8 mouse cellular contexts compared by ENCODE assay signal in the genomic region with DNA sequence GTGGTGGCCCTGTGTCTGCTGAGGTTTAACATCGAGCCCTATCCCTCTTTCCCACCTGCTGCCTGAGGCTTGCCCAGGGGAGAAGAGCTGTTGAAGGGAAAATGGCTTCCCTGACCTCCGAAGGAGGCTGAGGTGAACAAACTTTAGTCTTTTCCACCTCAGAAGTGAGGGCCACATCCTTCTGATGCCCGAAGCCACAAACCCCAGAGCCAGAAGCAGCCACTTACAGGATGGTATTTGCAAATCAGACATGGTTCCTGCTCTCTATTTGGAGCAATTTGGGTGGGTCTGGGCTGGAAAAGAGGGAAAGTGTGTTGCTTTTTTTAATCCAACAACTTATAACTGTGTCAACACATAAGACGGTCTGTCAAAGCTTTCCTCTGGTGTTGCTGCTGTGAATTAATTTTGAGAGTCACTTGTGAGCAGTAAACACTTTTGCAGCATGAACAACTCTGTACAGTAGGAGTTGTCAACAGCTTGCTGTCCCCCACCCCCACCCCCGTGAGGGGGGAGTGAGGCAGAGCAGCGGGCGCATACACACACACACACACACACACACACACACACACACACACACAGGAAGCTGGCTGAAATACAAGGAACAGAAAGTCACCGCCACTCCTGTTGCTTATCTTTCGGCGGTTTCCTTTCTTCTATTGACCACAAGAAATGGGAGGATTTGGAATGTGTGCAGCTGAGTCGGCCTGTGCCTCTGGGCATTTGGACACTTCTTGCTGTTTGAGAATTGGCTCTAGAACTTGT.
DNase-seq lines count a peak whose midpoint lies in the region; ATAC-seq and TF ChIP-seq lines count a peak whose summit lies in the region.

No protein-coding gene starts in this region.

- peak overlapping the region; percentile 53 for H3K27ac ChIP-seq in gastrocnemius, adult 2 months
- peak overlapping the region; percentile 52; the same call in 1 of the 2 replicates for H3K27ac ChIP-seq in intestine, embryonic 16.5 days (ENCODE audit: low read length)

- TF ChIP-seq POLR2A in lung, adult 2 months (IDR thresholded peaks at IDR 0.05; ENCODE audit: borderline replicate concordance, extremely low read depth, low read depth, low read length) = no peak

- H3K4me3 ChIP-seq in gastrocnemius, adult 2 months = peak overlapping the region; percentile 19; the same call in 1 of the 2 replicates
- H3K4me3 ChIP-seq in intestine, embryonic 16.5 days (ENCODE audit: low read length) = no peak overlapping the region
- H3K4me3 ChIP-seq in lung, adult 2 months (replicated peaks; ENCODE audit: extremely low read depth, low read depth, low read length) = no peak overlapping the region

- H3K4me2 ChIP-seq in intestine, embryonic 16.5 days (ENCODE audit: low read depth, low read length) = no peak overlapping the region

- peak; percentile 60 for DNase-seq in left cerebral cortex, postnatal 4 days
- no peak for DNase-seq in left cerebral cortex, adult 18-20 months (ENCODE audit: low spot score in 2 of 2)
- peak; percentile 44 for DNase-seq in gastrocnemius, adult 2 months
- DNase-seq in lung, adult 2 months = peak; percentile 66
- DNase-seq in splenic B cell, adult 2 months (ENCODE audit: low read depth, low spot score) = peak; percentile 67
- no peak for DNase-seq in cerebellum, adult 9-10 months

- no peaks in the 10 kb centered on the region for H3K9me3 ChIP-seq in intestine, embryonic 16.5 days (ENCODE audit: control insufficient read depth, low read length)

- no peak for TF ChIP-seq CTCF in gastrocnemius, adult 2 months (IDR thresholded peaks at IDR 0.05)
- TF ChIP-seq CTCF in lung, adult 2 months (IDR thresholded peaks at IDR 0.05; ENCODE audit: insufficient read depth, low read length) = no peak

- WGBS in intestine, embryonic 16.5 days = 40% methylated on average over 11 of the region's 11 CpGs
- 7% methylated on average over 11 of the region's 11 CpGs for WGBS in lung, adult 2 months

- no peak overlapping the region for H3K9ac ChIP-seq in intestine, embryonic 16.5 days (ENCODE audit: low read depth, low read length)

- peak; percentile 56 for ATAC-seq in activated CD4-positive, CD25-positive, alpha-beta regulatory T cell, adult 4 months
- peak; percentile 60 for ATAC-seq in intestine, embryonic 16.5 days

- no peaks in the 10 kb centered on the region for H3K36me3 ChIP-seq in intestine, embryonic 16.5 days (ENCODE audit: control insufficient read depth, insufficient read depth, low read length)
- peaks cover 3% of the 10 kb centered on the region; the same call in 1 of the 2 replicates for H3K36me3 ChIP-seq in splenic B cell, adult 2 months (ENCODE audit: control insufficient read depth, insufficient read depth, low read length, poor library complexity, severe bottlenecking)

- intact Hi-C loops in left cerebral cortex, postnatal 4 days (cut with DNase I) = no loop called here
- intact Hi-C loops in gastrocnemius, adult 2 months (cut with DNase I) = loop anchor here (5.0 kb wide), 2 partner anchors 150 kb away; a partner anchor contains a TSS

- no peaks in the 10 kb centered on the region for H3K27me3 ChIP-seq in intestine, embryonic 16.5 days (replicated peaks; ENCODE audit: control insufficient read depth, insufficient read depth, low read length)
- H3K27me3 ChIP-seq in splenic B cell, adult 2 months (ENCODE audit: control insufficient read depth, insufficient read depth, low read length, poor library complexity, severe bottlenecking) = no peaks in the 10 kb centered on the region

- H3K4me1 ChIP-seq in intestine, embryonic 16.5 days (ENCODE audit: control insufficient read depth, insufficient read depth, low read length) = peaks cover 13% of the 10 kb centered on the region
- H3K4me1 ChIP-seq in lung, adult 2 months (ENCODE audit: control insufficient read depth, insufficient read depth, low read length) = peaks cover 40% of the 10 kb centered on the region

Comparison
In these comparisons a context has a peak if more than half of its experiments do, and no peak if none do; other contexts are left out.
1. DNase-seq: peak in left cerebral cortex, postnatal 4 days (single experiment), gastrocnemius, adult 2 months (single experiment), lung, adult 2 months (single experiment) and splenic B cell, adult 2 months (single experiment); none in left cerebral cortex, adult 18-20 months (0 of 2) and cerebellum, adult 9-10 months (single experiment).